Mouse (Mus musculus) intestine, postnatal 0 days (tissue): ENCODE data around the gene Mgat5. TPM values are rescaled to one million over a fixed set of nuclear protein-coding genes. Genes with fewer than 3 reads are reported as not detected.

Experiments
- ATAC-seq: fragments of 200-750 bp; cut with Nextera tagmentation; 2 replicates; pipeline ENCODE4 v1.8.0; 2017; ENCODE audit warnings: mild to moderate bottlenecking, moderate TSS enrichment, moderate library complexity
- H3K27ac ChIP-seq: fragments of 300-500 bp; sonication (generic); 2 replicates; pipeline ENCODE4 v1.5.1; 2014; ENCODE audit warnings: mild to moderate bottlenecking, low read depth, low read length, moderate library complexity
- H3K27me3 ChIP-seq: fragments of 300-500 bp; sonication (generic); replicated peaks from 2 replicates; pipeline ENCODE4 v1.6.1; 2014; ENCODE audit warnings: low read length, mixed read lengths; ENCODE audit not compliant: control insufficient read depth, insufficient read depth
- H3K36me3 ChIP-seq: fragments of 300-500 bp; sonication (generic); 2 replicates; pipeline ENCODE4 v1.6.1; 2014; ENCODE audit warnings: mild to moderate bottlenecking, moderate library complexity; ENCODE audit not compliant: control insufficient read depth, insufficient read depth
- H3K4me1 ChIP-seq: fragments of 300-500 bp; sonication (generic); replicated peaks from 2 replicates; pipeline ENCODE4 v1.6.1; 2014; ENCODE audit warnings: antibody characterized with exemption, low read length, mixed read lengths; ENCODE audit not compliant: control insufficient read depth, insufficient read depth
- H3K4me2 ChIP-seq: fragments of 300-500 bp; sonication (generic); replicated peaks from 2 replicates; pipeline ENCODE4 v1.6.1; 2014; ENCODE audit warnings: low read depth, mild to moderate bottlenecking, moderate library complexity
- H3K4me3 ChIP-seq: fragments of 300-500 bp; sonication (generic); 2 replicates; pipeline ENCODE4 v1.5.1; 2014; ENCODE audit warnings: low read depth, low read length
- H3K9ac ChIP-seq: fragments of 300-500 bp; sonication (generic); 2 replicates; pipeline ENCODE4 v1.6.1; 2014; ENCODE audit warnings: mild to moderate bottlenecking, low read depth, low read length
- H3K9me3 ChIP-seq: fragments of 300-500 bp; sonication (generic); 2 replicates; pipeline ENCODE4 v1.6.1; 2016; ENCODE audit warnings: mixed run types; ENCODE audit not compliant: control insufficient read depth
- CTCF ChIP-seq: sonication (generic); IDR thresholded peaks from 2 replicates; pipeline ENCODE4 v1.5.1; 2016; ENCODE audit warnings: low read depth, mild to moderate bottlenecking, control low read depth, antibody characterized with exemption, moderate library complexity
- WGBS: fragments of 180-500 bp; shearing (Covaris S2); extraction: QIAGEN DNeasy Blood & Tissue Kit; methylation state at CpG from one replicate; pipeline ENCODE4 v1.1.7; 2014; 5-methylcytosine and 5-hydroxymethylcytosine counted together
- polyA plus RNA-seq: library from polyadenylated mRNA; unstranded; fragments of >200 nt; fragmentation: Nextera tagmentation; extraction: Ambion mirVana; gene quantifications from 2 replicates; pipeline ENCODE4 v1.2.1, GENCODE M21; 2015

Mgat5 gene
- polyA plus RNA-seq, 1 experiment from 2014 or later, result 4.1 TPM

DNA sequence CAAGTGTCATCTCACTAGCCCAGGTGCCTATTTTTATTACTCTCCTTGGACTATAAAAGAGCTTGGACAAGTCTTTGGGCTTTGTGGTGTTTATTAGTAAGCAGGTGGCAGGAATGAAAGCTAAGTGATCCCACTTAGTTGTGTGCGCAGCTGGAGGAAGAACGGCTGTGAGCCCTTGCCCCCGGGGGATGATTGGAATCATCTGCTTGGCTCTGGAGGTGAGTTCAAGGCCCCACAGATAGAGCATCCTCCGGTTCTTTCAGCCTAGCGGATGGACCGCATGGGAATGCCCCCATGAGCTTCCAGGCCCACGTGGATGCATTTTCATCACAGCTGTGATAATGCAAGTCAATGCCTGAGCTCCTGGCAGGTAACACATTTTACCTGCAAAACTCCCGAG, 31.6 kb downstream of the Mgat5 start:
- H3K4me3 ChIP-seq, result no peak overlapping the region
- H3K4me2 ChIP-seq, result no peak overlapping the region
- no peaks in the 10 kb centered on the region for H3K9me3 ChIP-seq
- H3K27ac ChIP-seq, result no peak overlapping the region
- H3K36me3 ChIP-seq, result no peaks in the 10 kb centered on the region
- H3K9ac ChIP-seq, result no peak overlapping the region
- peaks cover 19% of the 10 kb centered on the region for H3K4me1 ChIP-seq
- no peak for TF ChIP-seq CTCF
- WGBS, result 69% methylated on average over 8 of the region's 8 CpGs
- no peaks in the 10 kb centered on the region for H3K27me3 ChIP-seq
- ATAC-seq, result no peak

DNA sequence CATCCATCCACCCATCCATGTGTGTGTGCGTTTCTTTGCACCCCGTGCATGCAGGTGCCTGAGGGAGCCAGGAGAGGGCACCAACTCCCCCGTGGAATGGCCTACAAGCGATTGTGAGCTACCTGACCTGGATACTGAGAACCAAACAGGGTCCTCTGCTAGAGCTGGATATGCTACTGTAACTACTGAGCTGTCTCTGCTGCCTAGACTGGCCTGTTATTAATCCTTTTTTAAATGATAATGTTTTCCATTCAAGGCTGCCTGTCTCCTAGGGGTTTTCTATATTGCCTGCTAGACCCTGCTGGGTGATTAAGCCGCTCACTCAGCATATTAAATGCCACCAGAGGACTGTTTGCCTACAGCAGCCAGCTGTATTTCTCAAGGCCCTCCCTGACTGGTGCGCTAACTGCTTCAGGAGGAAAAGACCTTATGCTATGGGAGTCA, 34.1 kb downstream of the Mgat5 start:
- ATAC-seq, result no peak
- no peak overlapping the region for H3K4me2 ChIP-seq
- H3K9me3 ChIP-seq, result no peaks in the 10 kb centered on the region
- no peaks in the 10 kb centered on the region for H3K36me3 ChIP-seq
- H3K9ac ChIP-seq, result no peak overlapping the region
- H3K4me3 ChIP-seq, result no peak overlapping the region
- peak; percentile 64 for TF ChIP-seq CTCF
- no peak overlapping the region; the same call in 1 of the 2 replicates for H3K27ac ChIP-seq
- no peaks in the 10 kb centered on the region for H3K27me3 ChIP-seq
- peaks cover 12% of the 10 kb centered on the region for H3K4me1 ChIP-seq
- 68% methylated on average over 6 of the region's 6 CpGs for WGBS

DNA sequence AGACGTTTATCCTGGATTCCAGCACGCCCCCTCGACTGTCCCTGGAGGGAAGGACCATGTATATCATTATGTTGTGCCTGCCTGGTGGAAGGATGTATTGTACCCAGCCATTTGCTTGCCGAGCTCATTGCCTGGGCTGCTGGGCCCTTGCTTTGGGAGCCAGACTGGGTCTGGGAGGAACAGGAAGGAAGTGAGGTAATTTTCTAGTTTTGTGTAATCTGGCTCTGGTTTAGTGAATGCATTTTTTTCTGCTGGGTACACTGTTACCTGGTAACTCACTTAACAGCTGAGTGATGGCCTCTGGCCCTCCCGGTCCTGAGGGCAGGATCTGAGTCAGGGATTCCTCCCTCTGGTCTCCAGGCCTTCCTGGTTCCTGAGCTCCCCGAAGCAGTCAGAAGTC, 35.1 kb downstream of the Mgat5 start:
- no peak overlapping the region for H3K4me3 ChIP-seq
- peak overlapping the region; percentile 62 for H3K27ac ChIP-seq
- H3K9me3 ChIP-seq, result no peaks in the 10 kb centered on the region
- TF ChIP-seq CTCF, result no peak
- H3K27me3 ChIP-seq, result no peaks in the 10 kb centered on the region
- 39% methylated on average over 6 of the region's 6 CpGs for WGBS
- ATAC-seq, result peak; percentile 58
- no peak overlapping the region; the same call in 1 of the 2 replicates for H3K9ac ChIP-seq
- no peaks in the 10 kb centered on the region for H3K36me3 ChIP-seq
- H3K4me1 ChIP-seq, result peaks cover 17% of the 10 kb centered on the region
- H3K4me2 ChIP-seq, result no peak overlapping the region

DNA sequence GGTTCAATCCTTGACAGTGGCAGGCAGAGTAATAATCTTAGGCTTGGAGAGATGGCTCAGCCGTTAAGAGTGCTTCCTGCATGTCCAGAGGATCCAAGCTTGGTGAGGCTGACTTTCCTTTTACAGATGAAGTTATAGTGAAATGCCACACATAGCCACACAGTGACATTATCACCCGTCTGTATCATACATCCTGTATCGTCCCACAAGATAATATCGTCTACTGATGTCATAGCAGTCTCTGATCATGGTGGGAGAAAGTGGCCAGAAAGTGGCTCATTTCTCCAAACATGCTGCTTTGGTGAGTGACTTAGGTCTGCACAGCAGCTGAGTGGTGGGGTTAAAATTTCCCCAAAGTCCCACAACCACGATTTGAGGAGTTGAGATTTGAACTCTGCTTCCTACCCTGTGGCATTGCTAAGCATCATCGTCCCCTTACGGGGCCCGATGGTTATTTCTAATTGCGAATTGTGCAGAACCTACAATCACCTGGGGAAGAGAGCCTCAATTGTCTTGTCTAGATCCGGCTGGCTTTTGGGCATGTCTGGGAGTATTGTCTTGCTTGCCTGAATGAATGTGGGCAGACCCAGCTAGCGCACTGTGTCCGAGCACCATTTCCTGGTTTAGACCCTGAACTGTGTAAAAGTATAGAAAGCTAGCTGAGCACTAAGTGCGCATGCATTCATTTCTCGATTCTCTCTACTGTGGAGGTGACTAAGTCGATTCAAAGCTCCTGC, 37.5 kb downstream of the Mgat5 start:
- Histone ChIP-seq H3K27me3 (no peaks in the 10 kb centered on the region), H3K9me3 (no peaks in the 10 kb centered on the region), H3K27ac (peak overlapping the region; percentile 17; the same call in 1 of the 2 replicates), H3K36me3 (no peaks in the 10 kb centered on the region), H3K4me2 (peak overlapping the region; percentile 30), H3K9ac (no peak overlapping the region), H3K4me3 (no peak overlapping the region), H3K4me1 (peaks cover 17% of the 10 kb centered on the region)
- 74% methylated on average over 15 of the region's 15 CpGs for WGBS
- TF ChIP-seq CTCF, result no peak
- no peak for ATAC-seq

DNA sequence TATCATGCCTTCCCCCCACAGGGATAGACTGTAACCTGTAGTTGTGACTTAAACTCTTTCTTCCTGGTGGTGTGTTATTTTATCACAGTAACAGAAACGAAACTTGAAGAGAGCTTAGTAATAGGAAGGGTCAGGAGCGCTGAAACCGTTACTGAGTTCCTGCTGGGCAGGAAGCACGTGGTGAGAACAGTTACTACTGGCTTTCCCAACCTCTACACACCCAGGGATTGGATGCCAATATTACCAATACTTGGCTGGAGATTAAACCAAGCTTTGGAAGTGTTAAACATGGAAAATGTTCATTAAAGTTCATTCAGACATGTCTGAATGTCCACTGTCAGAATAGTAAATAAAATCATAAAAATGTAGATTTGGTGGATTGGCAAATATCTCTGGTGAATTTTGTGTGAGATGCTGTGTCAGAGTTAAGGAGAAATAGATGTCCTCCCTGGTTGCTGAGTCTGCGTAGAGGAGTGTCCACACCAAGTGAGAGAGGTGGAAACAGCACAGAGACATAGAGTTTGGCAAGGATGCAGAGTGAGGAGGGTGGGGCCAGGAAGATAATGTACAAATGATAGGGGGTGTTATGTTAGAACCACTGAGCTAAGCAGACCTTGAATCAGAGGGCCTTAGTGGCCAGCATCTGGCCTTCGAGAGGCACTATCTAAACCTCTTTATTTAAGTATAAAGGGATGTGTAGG, 38.2 kb downstream of the Mgat5 start:
- WGBS, result 42% methylated on average over 6 of the region's 6 CpGs
- H3K4me2 ChIP-seq, result peak overlapping the region; percentile 30
- H3K9me3 ChIP-seq, result no peaks in the 10 kb centered on the region
- TF ChIP-seq CTCF, result no peak
- no peak overlapping the region for H3K4me3 ChIP-seq
- ATAC-seq, result no peak
- H3K4me1 ChIP-seq, result peaks cover 17% of the 10 kb centered on the region
- H3K27me3 ChIP-seq, result no peaks in the 10 kb centered on the region
- no peak overlapping the region for H3K9ac ChIP-seq
- H3K36me3 ChIP-seq, result no peaks in the 10 kb centered on the region
- peak overlapping the region; percentile 17; the same call in 1 of the 2 replicates for H3K27ac ChIP-seq

DNA sequence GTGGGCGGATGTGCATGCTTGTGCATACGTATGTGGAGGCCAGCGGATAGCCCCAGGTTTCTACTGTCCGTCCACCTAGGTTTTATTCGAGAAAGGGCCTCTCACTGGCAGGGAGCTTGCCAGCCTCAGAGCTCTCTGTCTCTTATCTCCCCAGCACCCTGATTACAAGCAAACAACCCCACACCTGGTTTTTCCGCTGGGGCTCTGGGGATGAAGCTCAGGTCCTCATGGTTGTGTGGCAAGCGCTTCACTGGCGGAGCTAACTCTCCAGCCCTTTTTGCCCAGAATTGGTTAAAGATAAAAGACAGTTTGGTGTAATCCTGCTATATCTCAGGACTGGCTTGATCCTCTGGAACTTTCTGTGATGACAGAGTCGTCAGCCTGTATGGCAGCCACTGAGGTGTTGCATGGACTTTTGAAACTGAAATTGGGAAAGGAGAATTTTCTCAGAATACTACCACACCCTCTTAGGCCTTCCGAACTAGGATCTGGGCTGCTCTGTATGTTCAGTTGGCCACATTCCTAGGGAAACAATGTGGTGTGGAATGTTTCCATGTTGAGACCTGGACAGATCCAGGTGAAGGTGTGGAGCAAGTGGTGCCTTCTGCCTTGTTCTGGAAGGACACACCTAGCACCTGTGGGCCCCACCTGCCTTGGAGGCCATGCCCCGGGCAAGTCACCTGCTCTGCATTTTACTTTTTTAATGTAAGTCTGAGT, 39.4 kb downstream of the Mgat5 start:
- Histone ChIP-seq H3K4me1 (peaks cover 17% of the 10 kb centered on the region), H3K4me3 (no peak overlapping the region), H3K27me3 (no peaks in the 10 kb centered on the region), H3K36me3 (no peaks in the 10 kb centered on the region), H3K9ac (no peak overlapping the region), H3K4me2 (peak overlapping the region; percentile 17; the same call in 1 of the 2 replicates), H3K27ac (peak overlapping the region; percentile 21; the same call in 1 of the 2 replicates), H3K9me3 (no peaks in the 10 kb centered on the region)
- TF ChIP-seq CTCF, result no peak
- 46% methylated on average over 11 of the region's 11 CpGs for WGBS
- ATAC-seq, result peak; percentile 44
